Mouse (Mus musculus) ovary, postnatal 10 days (tissue): ENCODE measurements around the gene Aqp7.

Experiments used
- DNase-seq: peaks from one replicate; pipeline ENCODE4 v3.0.0; 2022; ENCODE audit warnings: low spot score

The Aqp7 gene

DNA sequence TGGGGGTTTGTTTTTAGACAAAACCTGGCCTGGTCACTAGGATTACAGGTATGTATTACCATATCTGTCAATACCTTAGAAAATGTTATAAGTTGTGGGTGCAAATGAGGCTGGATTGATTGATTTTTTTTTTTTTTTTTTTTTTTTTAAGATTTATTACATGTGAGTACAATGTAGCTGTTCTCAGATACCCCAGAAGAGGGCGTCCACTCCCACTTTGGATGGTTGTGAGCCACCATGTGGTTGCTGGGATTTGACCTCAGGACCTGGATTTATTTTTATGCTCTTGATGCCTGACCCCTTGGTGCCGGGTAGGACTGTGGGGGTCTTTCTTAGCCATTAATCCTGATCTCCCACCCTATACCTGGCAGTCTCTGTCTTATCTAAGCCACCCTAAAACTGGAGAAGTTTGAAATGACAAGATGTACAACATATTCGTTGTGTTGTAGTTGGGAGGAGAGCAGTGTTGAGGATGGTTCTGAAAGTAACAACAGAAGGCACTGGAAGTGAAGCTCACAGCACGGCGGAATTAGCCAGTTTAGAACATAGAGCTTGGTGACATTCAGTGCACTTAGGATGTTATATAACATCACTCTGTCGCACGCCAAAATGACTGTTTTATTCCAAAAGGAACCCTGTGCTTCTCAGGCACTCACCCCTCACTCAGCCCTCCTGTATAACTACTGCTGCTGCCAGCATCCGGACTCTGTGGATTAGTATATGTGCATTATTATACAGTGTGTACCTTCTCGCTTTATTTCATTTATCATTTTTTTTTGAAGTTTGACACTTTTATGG lies 46.9 kb downstream of the Aqp7 start:
- no peak for DNase-seq

DNA sequence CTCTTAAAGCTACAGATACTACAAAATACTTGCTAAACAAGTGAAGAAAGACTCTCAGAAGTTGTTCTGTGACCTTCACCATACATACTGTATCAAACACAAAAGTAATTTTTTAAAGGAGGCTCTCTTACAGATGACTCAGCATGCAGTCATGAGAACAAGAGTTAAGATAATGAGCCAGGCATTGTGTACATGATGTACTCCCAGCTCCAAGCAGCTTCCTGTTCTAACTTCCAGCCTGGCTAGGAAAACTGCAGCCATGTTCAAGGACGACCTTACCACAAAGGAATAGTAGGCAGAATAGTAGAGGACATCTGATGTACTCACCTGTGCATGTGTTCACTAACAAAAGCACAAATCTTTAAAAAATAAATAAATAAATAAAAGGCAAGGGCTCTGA lies 47.7 kb downstream of the Aqp7 start:
- no peak for DNase-seq

DNA sequence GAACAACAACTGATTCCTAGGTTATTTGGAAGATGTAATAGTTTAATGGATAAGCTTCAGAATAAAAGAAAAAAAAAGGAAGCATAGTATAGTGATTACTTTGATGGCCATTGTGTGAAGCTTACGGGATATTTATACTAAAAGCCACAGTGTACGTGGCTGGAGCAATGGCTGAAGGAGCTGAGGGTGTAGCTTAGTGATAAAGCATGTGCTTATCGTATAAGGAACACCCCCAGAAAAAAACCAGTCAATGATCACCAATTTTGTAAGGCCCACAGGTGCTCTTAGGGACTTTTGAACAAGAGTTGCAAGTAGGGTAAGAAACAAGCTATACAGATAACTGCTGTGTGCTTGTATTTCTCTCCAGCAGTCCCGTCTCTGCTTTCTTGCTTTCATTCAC lies 50.0 kb downstream of the Aqp7 start:
- DNase-seq: no peak

DNA sequence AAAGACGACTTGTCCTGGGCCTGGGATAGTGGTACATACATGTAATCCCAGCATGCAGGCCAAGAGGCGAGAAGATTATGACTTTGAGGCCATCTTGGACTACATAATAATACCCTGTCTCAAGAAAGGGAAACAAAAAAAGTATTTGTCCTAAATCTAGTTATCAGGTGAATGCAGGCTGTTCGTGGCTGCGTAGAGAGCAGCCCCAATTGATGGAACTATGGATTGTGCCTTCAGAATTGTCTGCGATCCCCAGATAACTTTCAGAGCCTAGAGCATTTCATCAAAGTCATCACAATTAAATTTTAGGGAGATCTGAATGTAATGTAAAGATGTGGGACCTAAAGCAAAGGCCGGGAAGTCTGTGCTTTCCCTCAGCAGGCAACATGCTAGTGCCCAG lies 51.6 kb downstream of the Aqp7 start:
- DNase-seq: no peak

DNA sequence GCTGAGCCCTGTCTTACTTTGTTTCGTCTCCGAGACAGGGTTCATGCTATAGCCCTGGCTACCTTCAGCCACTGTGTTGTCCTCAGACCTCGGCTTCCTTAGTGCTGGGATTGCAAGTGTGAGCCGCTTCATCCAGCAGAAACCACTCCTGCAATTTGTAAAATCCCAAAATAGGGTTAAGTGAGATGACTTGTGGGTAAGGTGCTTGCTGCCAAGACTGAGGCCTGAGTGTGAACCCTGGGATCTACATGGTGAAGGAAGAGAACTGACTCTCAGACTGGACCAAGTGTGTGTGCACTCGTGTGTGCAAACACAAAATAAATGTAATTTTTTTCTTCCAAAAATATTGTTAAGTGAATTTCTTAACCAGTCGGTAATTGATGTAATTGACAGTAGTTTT lies 58.3 kb downstream of the Aqp7 start:
- no peak for DNase-seq

DNA sequence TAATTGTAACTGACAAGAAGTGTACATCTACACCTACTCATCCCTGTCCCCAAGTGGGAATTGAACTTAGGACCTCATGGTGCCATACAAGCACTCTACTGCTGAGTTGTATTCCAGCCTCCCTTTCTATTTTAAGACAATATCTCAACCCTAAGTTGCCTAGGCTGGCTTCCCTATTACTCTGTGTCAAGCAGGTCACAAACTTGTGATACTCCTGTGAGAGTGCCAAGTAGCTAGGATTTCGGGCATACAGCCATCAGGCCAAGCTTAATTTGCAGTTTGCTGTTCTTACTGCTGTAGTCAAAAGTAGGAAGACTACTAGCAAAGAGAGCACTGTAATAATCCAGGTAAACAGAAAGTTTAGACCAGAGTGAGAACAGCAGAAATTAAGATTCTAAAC lies 64.3 kb downstream of the Aqp7 start:
- no peak for DNase-seq
